Mouse (Mus musculus): ENCODE data around the gene Hrh2. TPM values are rescaled to one million over a fixed set of nuclear protein-coding genes. Genes with fewer than 3 reads are reported as not detected.
A peak's percentile ranks its signal among the peaks of the same experiment; 100 is the strongest.

The Hrh2 gene
- polyA plus RNA-seq (2016; fragmentation: Nextera tagmentation; extraction: Ambion mirVana), result 0.12 and 0.22 TPM in 2 replicates

GRCm38 (mm10) chr13:54192021-54192481 lies at the start of gene Hrh2:
Hrh2 (plus strand) TSS chr13:54192129.
- Histone ChIP-seq H3K27ac (no peak within 1 kb of the TSS), H3K4me1 (peaks cover 6% of the 10 kb centered on the region), H3K4me3 (peak within 1 kb of the TSS; percentile 36), H3K36me3 (no peaks in the 10 kb centered on the region), H3K9ac (peak within 1 kb of the TSS; percentile 54; the same call in 1 of the 2 replicates), H3K27me3 (peaks cover 36% of the 10 kb centered on the region), H3K9me3 (replicated peaks) (no peaks in the 10 kb centered on the region), H3K4me2 (replicated peaks) (peak within 1 kb of the TSS; percentile 75)
- 2% methylated on average over 25 of the region's 31 CpGs for WGBS
- ATAC-seq (ENCODE audit: low FRiP score), result no peak

GRCm38 (mm10) chr13:54143788-54144187 lies 48.1 kb upstream of the Hrh2 start:
- Histone ChIP-seq H3K9ac (no peak overlapping the region), H3K27ac (peak overlapping the region; percentile 60), H3K36me3 (no peaks in the 10 kb centered on the region), H3K27me3 (no peaks in the 10 kb centered on the region), H3K4me1 (peaks cover 11% of the 10 kb centered on the region), H3K4me3 (no peak overlapping the region), H3K4me2 (replicated peaks) (peak overlapping the region; percentile 21; the same call in 1 of the 2 replicates), H3K9me3 (replicated peaks) (0 out of 2 replicates have a peak, but pooled peaks cover 5% of the 10 kb centered on the region)
- WGBS, result 25% methylated on average over 5 of the region's 5 CpGs
- ATAC-seq (ENCODE audit: low FRiP score), result peak; percentile 78

- Histone ChIP-seq H3K9me3 (replicated peaks) (0 out of 2 replicates have a peak, but pooled peaks cover 5% of the 10 kb centered on the region), H3K9ac (no peak overlapping the region), H3K4me3 (no peak overlapping the region), H3K4me2 (replicated peaks) (no peak overlapping the region), H3K27me3 (no peaks in the 10 kb centered on the region), H3K27ac (peak overlapping the region; percentile 60; the same call in 1 of the 2 replicates), H3K4me1 (peaks cover 11% of the 10 kb centered on the region), H3K36me3 (no peaks in the 10 kb centered on the region)
- ATAC-seq (ENCODE audit: low FRiP score), result no peak
- 59% methylated on average over 5 of the region's 5 CpGs for WGBS
Observed at GRCm38 (mm10) chr13:54144624-54145023, 47.3 kb upstream of the Hrh2 start.

- no peak for ATAC-seq (ENCODE audit: low FRiP score)
- H3K36me3 ChIP-seq, result no peaks in the 10 kb centered on the region
- no peak overlapping the region for H3K27ac ChIP-seq
- H3K9me3 ChIP-seq (replicated peaks), result 0 out of 2 replicates have a peak, but pooled peaks cover 5% of the 10 kb centered on the region
- WGBS, result 80% methylated on average over 1 of the region's 1 CpGs
- H3K4me1 ChIP-seq, result peaks cover 11% of the 10 kb centered on the region
- H3K27me3 ChIP-seq, result no peaks in the 10 kb centered on the region
- no peak overlapping the region for H3K4me2 ChIP-seq (replicated peaks)
- no peak overlapping the region for H3K4me3 ChIP-seq
- H3K9ac ChIP-seq, result no peak overlapping the region
Observed at GRCm38 (mm10) chr13:54147328-54147727, 44.6 kb upstream of the Hrh2 start.

GRCm38 (mm10) chr13:54152421-54152820 lies 39.5 kb upstream of the Hrh2 start:
- no peak for ATAC-seq (ENCODE audit: low FRiP score)
- H3K9me3 ChIP-seq (replicated peaks), result no peaks in the 10 kb centered on the region
- no peak overlapping the region for H3K27ac ChIP-seq
- H3K27me3 ChIP-seq, result no peaks in the 10 kb centered on the region; the same call in 1 of the 2 replicates
- no peak overlapping the region for H3K4me3 ChIP-seq
- H3K4me1 ChIP-seq, result peaks cover 3% of the 10 kb centered on the region; the same call in 1 of the 2 replicates
- no peak overlapping the region for H3K9ac ChIP-seq
- H3K36me3 ChIP-seq, result no peaks in the 10 kb centered on the region
- 77% methylated on average over 1 of the region's 1 CpGs for WGBS
- H3K4me2 ChIP-seq (replicated peaks), result no peak overlapping the region

- H3K9me3 ChIP-seq (replicated peaks), result no peaks in the 10 kb centered on the region
- H3K27me3 ChIP-seq, result no peaks in the 10 kb centered on the region; the same call in 1 of the 2 replicates
- H3K4me3 ChIP-seq, result no peak overlapping the region
- no peak overlapping the region for H3K9ac ChIP-seq
- 56% methylated on average over 7 of the region's 7 CpGs for WGBS
- H3K36me3 ChIP-seq, result no peaks in the 10 kb centered on the region
- no peak for ATAC-seq (ENCODE audit: low FRiP score)
- no peak overlapping the region for H3K27ac ChIP-seq
- peaks cover 3% of the 10 kb centered on the region; the same call in 1 of the 2 replicates for H3K4me1 ChIP-seq
- no peak overlapping the region for H3K4me2 ChIP-seq (replicated peaks)
Observed at GRCm38 (mm10) chr13:54152911-54153310, 39.0 kb upstream of the Hrh2 start.

GRCm38 (mm10) chr13:54153672-54154218 lies 38.2 kb upstream of the Hrh2 start:
- Histone ChIP-seq H3K27ac (no peak overlapping the region), H3K4me3 (no peak overlapping the region), H3K4me1 (peaks cover 10% of the 10 kb centered on the region), H3K36me3 (no peaks in the 10 kb centered on the region), H3K27me3 (no peaks in the 10 kb centered on the region; the same call in 1 of the 2 replicates), H3K9me3 (replicated peaks) (no peaks in the 10 kb centered on the region), H3K4me2 (replicated peaks) (no peak overlapping the region), H3K9ac (no peak overlapping the region)
- WGBS, result 22% methylated on average over 9 of the region's 9 CpGs
- no peak for ATAC-seq (ENCODE audit: low FRiP score)

GRCm38 (mm10) chr13:54155822-54156221 lies 36.1 kb upstream of the Hrh2 start:
- WGBS, result 87% methylated on average over 2 of the region's 2 CpGs
- Histone ChIP-seq H3K9ac (no peak overlapping the region), H3K27me3 (no peaks in the 10 kb centered on the region; the same call in 1 of the 2 replicates), H3K9me3 (replicated peaks) (no peaks in the 10 kb centered on the region), H3K4me3 (no peak overlapping the region), H3K4me1 (peaks cover 25% of the 10 kb centered on the region), H3K36me3 (no peaks in the 10 kb centered on the region), H3K4me2 (replicated peaks) (no peak overlapping the region), H3K27ac (no peak overlapping the region)
- no peak for ATAC-seq (ENCODE audit: low FRiP score)

- Histone ChIP-seq H3K36me3 (no peaks in the 10 kb centered on the region), H3K27me3 (no peaks in the 10 kb centered on the region; the same call in 1 of the 2 replicates), H3K27ac (no peak overlapping the region), H3K9ac (no peak overlapping the region), H3K4me2 (replicated peaks) (peak overlapping the region; percentile 8; the same call in 1 of the 2 replicates), H3K4me3 (no peak overlapping the region), H3K9me3 (replicated peaks) (no peaks in the 10 kb centered on the region), H3K4me1 (peaks cover 22% of the 10 kb centered on the region)
- ATAC-seq (ENCODE audit: low FRiP score), result no peak
- 4% methylated on average over 7 of the region's 7 CpGs for WGBS
Observed at GRCm38 (mm10) chr13:54159256-54159655, 32.7 kb upstream of the Hrh2 start.

GRCm38 (mm10) chr13:54159756-54160155 lies 32.2 kb upstream of the Hrh2 start:
- no peak for ATAC-seq (ENCODE audit: low FRiP score)
- H3K4me1 ChIP-seq, result peaks cover 22% of the 10 kb centered on the region
- no peaks in the 10 kb centered on the region for H3K9me3 ChIP-seq (replicated peaks)
- H3K27ac ChIP-seq, result no peak overlapping the region
- H3K4me2 ChIP-seq (replicated peaks), result no peak overlapping the region
- 43% methylated on average over 11 of the region's 11 CpGs for WGBS
- no peak overlapping the region for H3K9ac ChIP-seq
- no peak overlapping the region for H3K4me3 ChIP-seq
- no peaks in the 10 kb centered on the region; the same call in 1 of the 2 replicates for H3K27me3 ChIP-seq
- no peaks in the 10 kb centered on the region for H3K36me3 ChIP-seq

GRCm38 (mm10) chr13:54160546-54160945 lies 31.4 kb upstream of the Hrh2 start:
- 34% methylated on average over 1 of the region's 1 CpGs for WGBS
- Histone ChIP-seq H3K9ac (no peak overlapping the region), H3K27ac (no peak overlapping the region), H3K9me3 (replicated peaks) (no peaks in the 10 kb centered on the region), H3K4me2 (replicated peaks) (no peak overlapping the region), H3K27me3 (no peaks in the 10 kb centered on the region; the same call in 1 of the 2 replicates), H3K4me3 (no peak overlapping the region), H3K4me1 (peaks cover 22% of the 10 kb centered on the region), H3K36me3 (no peaks in the 10 kb centered on the region)
- ATAC-seq (ENCODE audit: low FRiP score), result no peak

- peaks cover 22% of the 10 kb centered on the region for H3K4me1 ChIP-seq
- no peak overlapping the region for H3K4me2 ChIP-seq (replicated peaks)
- H3K36me3 ChIP-seq, result no peaks in the 10 kb centered on the region
- H3K9me3 ChIP-seq (replicated peaks), result no peaks in the 10 kb centered on the region
- no peak overlapping the region for H3K27ac ChIP-seq
- H3K9ac ChIP-seq, result no peak overlapping the region
- WGBS, result 93% methylated on average over 2 of the region's 2 CpGs
- no peaks in the 10 kb centered on the region; the same call in 1 of the 2 replicates for H3K27me3 ChIP-seq
- no peak overlapping the region for H3K4me3 ChIP-seq
- no peak for ATAC-seq (ENCODE audit: low FRiP score)
Observed at GRCm38 (mm10) chr13:54161514-54161913, 30.4 kb upstream of the Hrh2 start.

GRCm38 (mm10) chr13:54163363-54163762 lies 28.6 kb upstream of the Hrh2 start:
- no peak overlapping the region for H3K4me2 ChIP-seq (replicated peaks)
- no peak overlapping the region for H3K9ac ChIP-seq
- ATAC-seq (ENCODE audit: low FRiP score), result no peak
- no peaks in the 10 kb centered on the region for H3K36me3 ChIP-seq
- H3K4me3 ChIP-seq, result no peak overlapping the region
- no peaks in the 10 kb centered on the region for H3K27me3 ChIP-seq
- H3K9me3 ChIP-seq (replicated peaks), result no peaks in the 10 kb centered on the region
- no peak overlapping the region for H3K27ac ChIP-seq
- H3K4me1 ChIP-seq, result peaks cover 19% of the 10 kb centered on the region
- 86% methylated on average over 8 of the region's 8 CpGs for WGBS
